ENCODE assay signal across 22 mouse cellular contexts in the genomic region with DNA sequence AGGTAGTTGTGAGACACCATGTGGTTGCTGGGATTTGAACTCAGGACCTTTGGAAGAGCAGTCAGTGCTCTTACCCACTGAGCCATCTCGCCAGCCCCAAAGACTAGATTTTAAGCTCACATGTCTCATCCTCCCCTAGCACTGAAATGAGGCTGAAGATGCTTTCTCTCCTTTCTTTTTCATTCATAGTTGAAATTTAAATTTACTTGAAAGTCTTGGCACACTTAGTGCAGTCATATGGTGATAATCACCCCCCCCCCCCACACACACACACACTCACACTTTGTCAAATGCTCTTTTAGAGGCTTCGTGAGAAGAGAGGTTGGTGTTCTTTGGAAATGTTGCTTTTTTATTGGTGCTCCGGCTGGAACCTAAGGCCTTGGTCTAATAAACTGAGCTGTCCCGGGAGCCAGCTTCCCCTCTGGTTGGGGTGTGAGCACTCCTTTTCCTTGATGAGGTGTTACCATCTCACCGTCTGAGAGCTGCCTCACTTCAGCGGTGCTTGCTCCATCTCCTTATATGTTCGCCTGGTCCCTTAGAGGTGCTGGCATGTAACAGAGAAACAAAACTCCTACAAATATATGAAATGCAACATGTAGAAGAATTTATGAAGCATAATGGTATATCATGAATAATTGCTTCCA.
"Had no signal": no experiment of that assay in that cellular context is flagged by ENCODE, and none has a peak within 500 bp of the region (broad histone marks: within the 10 kb centered on the region; RNA-seq: fewer than 3 reads in every experiment).

No protein-coding gene starts in this region.

- H3K36me3 ChIP-seq: liver, embryonic 12.5 days; liver, embryonic 15.5 days; lung, embryonic 15.5 days; neural tube, embryonic 12.5 days; stomach, embryonic 15.5 days had no signal

- H3K9me3 ChIP-seq: kidney, embryonic 15.5 days; liver, embryonic 12.5 days; liver, embryonic 15.5 days; lung, embryonic 15.5 days; megakaryocyte, embryonic 14.5 days; midbrain, embryonic 12.5 days; midbrain, embryonic 15.5 days; neural tube, embryonic 12.5 days; neural tube, embryonic 15.5 days; stomach, embryonic 15.5 days had no signal

- H3K4me3 ChIP-seq: kidney, embryonic 15.5 days; liver, embryonic 12.5 days; liver, embryonic 15.5 days; lung, embryonic 15.5 days; megakaryocyte, embryonic 14.5 days; midbrain, embryonic 12.5 days; midbrain, embryonic 15.5 days; neural tube, embryonic 12.5 days; neural tube, embryonic 15.5 days; stomach, embryonic 15.5 days had no signal

- H3K27me3 ChIP-seq: kidney, embryonic 15.5 days; liver, embryonic 12.5 days; liver, embryonic 15.5 days; lung, embryonic 15.5 days; midbrain, embryonic 12.5 days; midbrain, embryonic 15.5 days; neural tube, embryonic 12.5 days; neural tube, embryonic 15.5 days; stomach, embryonic 15.5 days had no signal

- H3K9ac ChIP-seq: kidney, embryonic 15.5 days; liver, embryonic 12.5 days; liver, embryonic 15.5 days; lung, embryonic 15.5 days; midbrain, embryonic 12.5 days; midbrain, embryonic 15.5 days; neural tube, embryonic 12.5 days; neural tube, embryonic 15.5 days; stomach, embryonic 15.5 days had no signal

- H3K27ac ChIP-seq: kidney, embryonic 15.5 days; liver, embryonic 12.5 days; liver, embryonic 15.5 days; lung, embryonic 15.5 days; midbrain, embryonic 12.5 days; midbrain, embryonic 15.5 days; neural tube, embryonic 12.5 days; neural tube, embryonic 15.5 days; stomach, embryonic 15.5 days had no signal

- H3K4me1 ChIP-seq: liver, embryonic 15.5 days; lung, embryonic 15.5 days; neural tube, embryonic 12.5 days; stomach, embryonic 15.5 days had no signal

- ATAC-seq: liver, embryonic 12.5 days; midbrain, embryonic 15.5 days had no signal

- DNase-seq: kidney, adult 11 months; kidney, adult 8-10 months; kidney, postnatal 10 days; kidney, postnatal 4 days; liver; lung, adult 18-20 months; lung, postnatal 10 days; lung, postnatal 36 days; right cerebral cortex, adult 18-20 months; right cerebral cortex, postnatal 14 days; right cerebral cortex, postnatal 4 days; thymus, postnatal 25 days had no signal
